In genomic region chr15:99909339-99909996, GRCm38 (mm10) we compare ENCODE assay signal across 11 mouse cellular contexts. TPM values are rescaled to one million over a fixed set of nuclear protein-coding genes. Genes with fewer than 3 reads are reported as not detected.
DNase-seq lines count a peak whose midpoint lies in the region; ATAC-seq and TF ChIP-seq lines count a peak whose summit lies in the region.
"Not testable (repeated sequence)": the region's sequence is repeated elsewhere in the genome, so short reads cannot be mapped to it uniquely, and the experiment has no call there.
"Had no signal": no experiment of that assay in that cellular context is flagged by ENCODE, and none has a peak within 500 bp of the region (broad histone marks: within the 10 kb centered on the region; RNA-seq: fewer than 3 reads in every experiment).

No protein-coding gene starts in this region.

- ATAC-seq in forebrain, embryonic 13.5 days, result 0 out of 2 replicates have a peak, but pooled peaks have one; percentile 43
- ATAC-seq in hindbrain, postnatal 0 days, result not testable (repeated sequence)

- 44% methylated on average over 14 of the region's 14 CpGs for WGBS in forebrain, embryonic 13.5 days
- 41% methylated on average over 14 of the region's 14 CpGs for WGBS in hindbrain, postnatal 0 days
- 42% methylated on average over 14 of the region's 14 CpGs for WGBS in limb, embryonic 10.5 days
- WGBS in midbrain, embryonic 10.5 days, result 41% methylated on average over 14 of the region's 14 CpGs
- WGBS in spleen, adult 2 months, result 46% methylated on average over 14 of the region's 14 CpGs

- not testable (repeated sequence) for H3K4me1 ChIP-seq in forebrain, embryonic 13.5 days; hindbrain, postnatal 0 days (ENCODE audit: insufficient read depth, low read length); limb, embryonic 10.5 days; midbrain, embryonic 10.5 days; spleen, adult 2 months (ENCODE audit: control insufficient read depth, insufficient read depth, insufficient read length)

- H3K4me2 ChIP-seq in forebrain, embryonic 13.5 days; hindbrain, postnatal 0 days (ENCODE audit: low read depth, low read length): not testable (repeated sequence)

- H3K27ac ChIP-seq in forebrain, embryonic 13.5 days; hindbrain, postnatal 0 days; limb, embryonic 10.5 days; midbrain, embryonic 10.5 days (replicated peaks); spleen, adult 2 months (ENCODE audit: insufficient read depth, low read length): not testable (repeated sequence)

- H3K36me3 ChIP-seq in forebrain, embryonic 13.5 days (ENCODE audit: poor library complexity, severe bottlenecking); hindbrain, postnatal 0 days (ENCODE audit: insufficient read depth, low read length); limb, embryonic 10.5 days; midbrain, embryonic 10.5 days; spleen, adult 2 months (ENCODE audit: control insufficient read depth, insufficient read depth, low read length): not testable (repeated sequence)

- not testable (repeated sequence) for H3K9me3 ChIP-seq in forebrain, embryonic 13.5 days (replicated peaks); hindbrain, postnatal 0 days (ENCODE audit: low read length); limb, embryonic 10.5 days (replicated peaks); midbrain, embryonic 10.5 days (replicated peaks)

- not testable (repeated sequence) for H3K9ac ChIP-seq in forebrain, embryonic 13.5 days; hindbrain, postnatal 0 days (replicated peaks; ENCODE audit: low read length)

- H3K4me3 ChIP-seq in forebrain, embryonic 13.5 days; hindbrain, postnatal 0 days (ENCODE audit: low read length); limb, embryonic 10.5 days; midbrain, embryonic 10.5 days; spleen, adult 2 months (ENCODE audit: extremely low read depth, insufficient read depth, insufficient read length): not testable (repeated sequence)

- TF ChIP-seq POLR2A in spleen, adult 2 months (IDR thresholded peaks at IDR 0.05; ENCODE audit: low read depth, low read length), result not testable (repeated sequence)

- H3K27me3 ChIP-seq in forebrain, embryonic 13.5 days; hindbrain, postnatal 0 days (ENCODE audit: insufficient read depth, low read length); limb, embryonic 10.5 days (ENCODE audit: low read depth, poor library complexity, severe bottlenecking); midbrain, embryonic 10.5 days (ENCODE audit: low read depth, poor library complexity, severe bottlenecking); spleen, adult 2 months (ENCODE audit: control insufficient read depth, insufficient read depth, low read length): not testable (repeated sequence)

- TF ChIP-seq CTCF in hindbrain, postnatal 0 days (IDR thresholded peaks at IDR 0.05; ENCODE audit: low read depth), result peak; percentile 74
- peak; percentile 9; the same call in 1 of the 2 replicates for TF ChIP-seq CTCF in spleen, adult 2 months (IDR thresholded peaks at IDR 0.05; ENCODE audit: extremely low read depth, insufficient read depth, insufficient read length, insufficient replicate concordance)

- peak; percentile 42 to 48 for DNase-seq in B cell, adult 2 months
- peak; percentile 93 for DNase-seq in ZHBTc4 (ENCODE audit: low read depth, low spot score)
- peak; percentile 27 for DNase-seq in cerebellum, adult 9-11 months
- peak; percentile 58 for DNase-seq in hindbrain, postnatal 0 days (ENCODE audit: low spot score)
- DNase-seq in limb, embryonic 10.5 days (ENCODE audit: low spot score), result peak; percentile 46
- DNase-seq in midbrain, embryonic 10.5 days (ENCODE audit: low spot score), result peak; percentile 27
- not testable (repeated sequence) for DNase-seq in spleen, adult 2 months (ENCODE audit: low read depth in 1 of 2, low spot score in 2 of 2)

RNA-seq across cellular contexts. Expression of gene Lima1, which starts 34.2 kb away (rescaled TPM):
- polyA plus RNA-seq in forebrain, embryonic 13.5 days (2015; fragmentation: Nextera tagmentation; extraction: Ambion mirVana), result 33.5 and 37.5 TPM in 2 replicates
- total RNA-seq in hindbrain, postnatal 0 days (2014; rRNA removed), result 5.8 and 6.9 TPM in 2 replicates
- 8.0 and 10.4 TPM in 2 replicates for polyA plus RNA-seq in hindbrain, postnatal 0 days (2015; fragmentation: Nextera tagmentation; extraction: Ambion mirVana)
- 56.8 and 70.8 TPM in 2 replicates for polyA plus RNA-seq in limb, embryonic 10.5 days (2016; fragmentation: Nextera tagmentation; extraction: Ambion mirVana)
- 23.4 and 23.5 TPM in 2 replicates for polyA plus RNA-seq in midbrain, embryonic 10.5 days (2016; fragmentation: Nextera tagmentation; extraction: Ambion mirVana)
- polyA plus RNA-seq in spleen, adult 2 months (2012; rRNA removed), result 7.7 and 7.8 TPM in 2 replicates

RNA-seq across cellular contexts. Expression of gene Fam186a, which starts 57.4 kb away (rescaled TPM):
- not detected in 2 replicates for polyA plus RNA-seq in forebrain, embryonic 13.5 days (2015; fragmentation: Nextera tagmentation; extraction: Ambion mirVana)
- total RNA-seq in hindbrain, postnatal 0 days (2014; rRNA removed), result 0.47 TPM in 1 of 2 replicates, not detected in the other
- 0.18 TPM in 1 of 2 replicates, not detected in the other for polyA plus RNA-seq in hindbrain, postnatal 0 days (2015; fragmentation: Nextera tagmentation; extraction: Ambion mirVana)
- not detected in 2 replicates for polyA plus RNA-seq in limb, embryonic 10.5 days (2016; fragmentation: Nextera tagmentation; extraction: Ambion mirVana)
- not detected in 2 replicates for polyA plus RNA-seq in midbrain, embryonic 10.5 days (2016; fragmentation: Nextera tagmentation; extraction: Ambion mirVana)
- not detected in 2 replicates for polyA plus RNA-seq in spleen, adult 2 months (2012; rRNA removed)
- total RNA-seq: left cerebral cortex, postnatal 14 days had no signal
- polyA plus RNA-seq: heart, embryonic 13.5 days; kidney, embryonic 14.5 days had no signal
